In genomic region chr12:3307587-3307986, GRCm38 (mm10) we compare ENCODE assay signal across 11 mouse cellular contexts. TPM values are rescaled to one million over a fixed set of nuclear protein-coding genes. Genes with fewer than 3 reads are reported as not detected.
DNase-seq lines count a peak whose midpoint lies in the region; ATAC-seq and TF ChIP-seq lines count a peak whose summit lies in the region.
"Had no signal": no experiment of that assay in that cellular context is flagged by ENCODE, and none has a peak within 500 bp of the region (broad histone marks: within the 10 kb centered on the region; RNA-seq: fewer than 3 reads in every experiment).

No protein-coding gene starts in this region.

- no peaks in the 10 kb centered on the region for H3K36me3 ChIP-seq in forebrain, embryonic 15.5 days
- 0 out of 2 replicates have a peak, but pooled peaks cover 3% of the 10 kb centered on the region for H3K36me3 ChIP-seq in liver, embryonic 14.5 days (replicated peaks; ENCODE audit: control insufficient read depth, insufficient read depth, low read depth)

- no peak for TF ChIP-seq EP300 in liver, embryonic 14.5 days (IDR thresholded peaks at IDR 0.05; ENCODE audit: low read depth)

- TF ChIP-seq CTCF in gastrocnemius, adult 2 months (IDR thresholded peaks at IDR 0.05), result no peak
- TF ChIP-seq CTCF in liver, embryonic 14.5 days (IDR thresholded peaks at IDR 0.05; ENCODE audit: low read depth), result no peak

- no peak for DNase-seq in gastrocnemius, adult 2 months
- no peak for DNase-seq in gastrocnemius, postnatal 36 days
- DNase-seq in A20 (ENCODE audit: low read depth, low spot score) (peak; percentile 57), adipocyte (ENCODE audit: low spot score) (no peak)
- DNase-seq in liver, embryonic 14.5 days (ENCODE audit: low read depth in 3 of 3, low spot score in 3 of 3), result no peak
- DNase-seq in adrenal gland, postnatal 14 days, result no peak
- no peak for DNase-seq in spleen, adult 18-20 months
- DNase-seq: cerebellum, adult 11-12 months; layer of hippocampus, postnatal 36 days; thymus, postnatal 36 days had no signal

- no peaks in the 10 kb centered on the region for H3K27me3 ChIP-seq in forebrain, embryonic 15.5 days
- no peaks in the 10 kb centered on the region for H3K27me3 ChIP-seq in liver, embryonic 14.5 days (ENCODE audit: control insufficient read depth, insufficient read depth, low read length)

- 50% methylated on average over 6 of the region's 6 CpGs for WGBS in forebrain, embryonic 15.5 days
- 13% methylated on average over 6 of the region's 6 CpGs for WGBS in liver, embryonic 14.5 days (ENCODE audit: insufficient replicate concordance)

- H3K9ac ChIP-seq in forebrain, embryonic 15.5 days (replicated peaks), result peak overlapping the region; percentile 78
- H3K9ac ChIP-seq in liver, embryonic 14.5 days (replicated peaks), result peak overlapping the region; percentile 92

- intact Hi-C loops in gastrocnemius, adult 2 months (cut with DNase I), result loop anchor here (5.0 kb wide), 3 partner anchors 40 to 70 kb away; no protein-coding TSS in a partner anchor
- intact Hi-C loops in gastrocnemius, postnatal 36 days (cut with DNase I), result loop anchor here (5.0 kb wide), 3 partner anchors 40 to 70 kb away; no protein-coding TSS in a partner anchor

- H3K4me1 ChIP-seq in forebrain, embryonic 15.5 days, result peaks cover 32% of the 10 kb centered on the region
- H3K4me1 ChIP-seq in liver, embryonic 14.5 days (replicated peaks; ENCODE audit: control insufficient read depth in 2 of 2, insufficient read depth in 2 of 2, low read length in 1 of 2), result peaks cover 11 to 17% of the 10 kb centered on the region in 2 experiments

- H3K27ac ChIP-seq in gastrocnemius, adult 2 months, result peak overlapping the region; percentile 100
- H3K27ac ChIP-seq in forebrain, embryonic 15.5 days (replicated peaks), result no peak overlapping the region
- peak overlapping the region; percentile 45 for H3K27ac ChIP-seq in liver, embryonic 14.5 days

- H3K4me2 ChIP-seq in forebrain, embryonic 15.5 days (replicated peaks), result peak overlapping the region; percentile 74
- H3K4me2 ChIP-seq in liver, embryonic 14.5 days (ENCODE audit: low read depth), result peak overlapping the region; percentile 70

- no peaks in the 10 kb centered on the region for H3K9me3 ChIP-seq in forebrain, embryonic 15.5 days
- H3K9me3 ChIP-seq in liver, embryonic 14.5 days (ENCODE audit: control insufficient read depth, low read length), result no peaks in the 10 kb centered on the region

- no peak for ATAC-seq in forebrain, embryonic 15.5 days (replicated peaks)
- no peak for ATAC-seq in liver, embryonic 14.5 days (ENCODE audit: insufficient read depth)

- peak overlapping the region; percentile 91 for H3K4me3 ChIP-seq in gastrocnemius, adult 2 months
- H3K4me3 ChIP-seq in forebrain, embryonic 15.5 days, result peak overlapping the region; percentile 73
- H3K4me3 ChIP-seq in liver, embryonic 14.5 days (ENCODE audit: insufficient read depth in 1 of 2, low read depth in 2 of 2, low read length in 2 of 2), result peak overlapping the region; percentile 89 to 100

RNA-seq across cellular contexts. Expression of gene Rab10, which starts 2.2 kb away (rescaled TPM):
- 100 to 1,000 TPM; 272 to 301 TPM for total RNA-seq in gastrocnemius, adult 2 months (2021)
- 100 to 1,000 TPM; 239 to 279 TPM for total RNA-seq in gastrocnemius, postnatal 36 days (2021)
- polyA plus RNA-seq in forebrain, embryonic 15.5 days (2015; fragmentation: Nextera tagmentation; extraction: Ambion mirVana), result 142 and 149 TPM in 2 replicates
- polyA plus RNA-seq in liver, embryonic 14.5 days (2012; rRNA removed), result 19.9 and 28.7 TPM in 2 replicates
- polyA plus RNA-seq in liver, embryonic 14.5 days (2014; fragmentation: Nextera tagmentation; extraction: Ambion mirVana), result 42.1 and 47.1 TPM in 2 replicates
- 157 TPM in 2 replicates for total RNA-seq in adrenal gland, postnatal 14 days (2021)

RNA-seq across cellular contexts. Expression of gene Kif3c, which starts 57.3 kb away (rescaled TPM):
- total RNA-seq in gastrocnemius, adult 2 months (2021), result 10 to 100 TPM; 20.7 to 24.1 TPM
- total RNA-seq in gastrocnemius, postnatal 36 days (2021), result 10 to 100 TPM; 14.3 to 22.9 TPM
- polyA plus RNA-seq in forebrain, embryonic 15.5 days (2015; fragmentation: Nextera tagmentation; extraction: Ambion mirVana), result 104 and 106 TPM in 2 replicates
- polyA plus RNA-seq in liver, embryonic 14.5 days (2012; rRNA removed), result 0.42 and 0.58 TPM in 2 replicates
- polyA plus RNA-seq in liver, embryonic 14.5 days (2014; fragmentation: Nextera tagmentation; extraction: Ambion mirVana), result 0.58 and 0.61 TPM in 2 replicates
- 12.3 and 18.5 TPM in 2 replicates for total RNA-seq in adrenal gland, postnatal 14 days (2021)
